Mouse (Mus musculus): ENCODE data around the gene Tmprss11f. TPM values are rescaled to one million over a fixed set of nuclear protein-coding genes. Genes with fewer than 3 reads are reported as not detected.

The Tmprss11f gene
- not detected in 2 replicates for total RNA-seq (2023)

DNA sequence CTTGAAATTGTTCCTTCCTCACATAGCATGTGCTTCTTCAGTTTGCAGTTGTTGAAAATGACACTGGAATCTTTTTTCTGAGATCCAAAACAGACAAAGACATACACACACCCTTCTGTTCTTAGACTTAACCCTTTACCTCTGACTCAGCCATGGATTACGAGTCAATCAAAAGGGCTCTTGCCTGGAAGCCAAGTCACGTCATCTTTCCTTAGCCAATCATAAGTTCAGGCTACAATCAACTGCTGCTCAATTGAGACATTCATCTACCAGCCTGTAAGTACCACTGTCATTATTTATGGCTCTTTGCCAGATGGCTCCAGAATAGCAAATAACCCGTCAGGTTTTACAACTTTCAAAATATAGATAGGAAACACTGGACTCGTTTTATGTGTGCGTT, at the start of gene Tmprss11f:
Gene Tmprss11f (minus strand): TSS at position 101 of the 400 bp plus-strand sequence.

DNA sequence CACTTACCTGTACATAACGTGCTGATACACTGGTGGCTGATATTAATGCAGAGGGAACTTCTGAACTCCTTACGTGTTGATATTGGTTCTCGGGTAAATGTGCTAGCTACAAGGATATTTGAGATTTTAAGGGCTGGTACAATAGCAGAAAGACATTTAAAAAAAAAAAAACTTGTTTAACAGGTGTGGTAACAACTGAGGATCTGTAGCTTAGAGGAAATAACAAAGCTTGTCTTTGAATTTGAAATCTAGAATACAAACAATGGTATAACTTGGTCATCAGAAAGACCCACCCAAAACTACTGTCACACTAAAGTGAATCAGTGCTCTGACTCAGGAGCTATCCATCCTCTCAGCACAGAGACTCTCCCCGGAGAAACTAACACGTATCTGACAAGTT, 44.0 kb upstream of the Tmprss11f start, which contains the start of gene Tmprss11b:
Gene Tmprss11b (minus strand): TSS at position 101 of the 400 bp plus-strand sequence.

DNA sequence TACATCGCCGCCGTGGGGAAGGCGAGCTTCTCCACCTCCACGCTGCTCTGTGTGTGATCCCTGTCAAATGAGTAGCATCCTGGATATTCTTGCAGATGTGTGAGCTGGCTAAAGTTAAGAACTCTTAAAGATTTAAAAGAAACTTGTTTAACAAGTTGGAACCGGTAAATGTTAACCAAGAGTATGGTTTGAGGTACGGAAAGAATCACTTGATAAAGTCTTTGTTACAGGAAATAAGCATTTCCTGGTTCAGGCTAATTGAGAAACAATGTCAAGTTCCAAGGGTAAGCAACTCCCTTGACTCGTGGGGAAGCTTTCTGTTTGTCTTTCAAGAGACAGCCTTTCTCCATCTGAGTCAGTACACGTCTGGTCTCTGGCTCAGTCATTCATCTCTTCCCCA, 113.7 kb downstream of the Tmprss11f start, which contains the start of gene Tmprss11g:
Gene Tmprss11g (minus strand): TSS at position 101 of the 400 bp plus-strand sequence.

Other genes starting within 250 kb of the Tmprss11f start
- not detected in 2 replicates for gene Tmprss11a, start 163.4 kb downstream of the Tmprss11f start, total RNA-seq (2023)
- not detected in 2 replicates for gene Tmprss11g, start 113.8 kb downstream of the Tmprss11f start, total RNA-seq (2023)
- not detected in 2 replicates for gene Tmprss11b, start 43.9 kb upstream of the Tmprss11f start, total RNA-seq (2023)
- not detected in 2 replicates for gene Tmprss11e, start 113.4 kb upstream of the Tmprss11f start, total RNA-seq (2023)
- 163 and 218 TPM in 2 replicates for gene Ythdc1, start 171.8 kb upstream of the Tmprss11f start, total RNA-seq (2023)

Data from neutrophil, adult 65 days (primary cell).